Mouse (Mus musculus) adrenal gland, postnatal 25 days (tissue): ENCODE data around the gene Hlcs. TPM values are rescaled to one million over a fixed set of nuclear protein-coding genes. Genes with fewer than 3 reads are reported as not detected.
A peak's percentile ranks its signal among the peaks of the same experiment; 100 is the strongest.

Source experiments
- DNase-seq: peaks from one replicate; pipeline ENCODE4 v3.0.0; 2021; ENCODE audit warnings: mixed read lengths
- total RNA-seq: library from RNA; stranded (reverse); gene quantifications from 2 replicates; pipeline ENCODE4 v1.2.3, GENCODE M21; 2021

Hlcs gene
- total RNA-seq, 1 experiment from 2014 or later, result 20.3 TPM

DNA sequence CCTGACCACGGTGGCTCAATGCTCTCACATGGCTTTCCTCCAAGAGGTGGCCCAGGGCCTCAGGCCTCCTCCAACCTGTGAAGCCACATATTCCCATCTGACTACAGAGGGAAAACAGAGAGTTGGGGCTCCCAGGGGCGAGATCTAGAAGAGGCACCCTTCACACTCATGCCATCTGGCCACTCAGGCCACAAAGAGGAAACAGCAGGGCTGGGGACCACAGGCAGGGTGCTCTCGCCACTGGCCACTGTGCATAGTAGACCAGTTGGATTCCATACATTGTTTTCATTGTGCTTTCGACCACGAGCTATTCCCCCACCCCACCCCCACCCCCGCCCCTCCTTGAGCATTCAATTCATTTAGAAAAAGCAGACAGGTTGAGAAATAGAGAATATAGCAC, 151.4 kb downstream of the Hlcs start:
- DNase-seq, result no peak

- no peak for DNase-seq
Measured at GRCm38 (mm10) chr16:94157819-94158218, 155.6 kb downstream of the Hlcs start.

DNA sequence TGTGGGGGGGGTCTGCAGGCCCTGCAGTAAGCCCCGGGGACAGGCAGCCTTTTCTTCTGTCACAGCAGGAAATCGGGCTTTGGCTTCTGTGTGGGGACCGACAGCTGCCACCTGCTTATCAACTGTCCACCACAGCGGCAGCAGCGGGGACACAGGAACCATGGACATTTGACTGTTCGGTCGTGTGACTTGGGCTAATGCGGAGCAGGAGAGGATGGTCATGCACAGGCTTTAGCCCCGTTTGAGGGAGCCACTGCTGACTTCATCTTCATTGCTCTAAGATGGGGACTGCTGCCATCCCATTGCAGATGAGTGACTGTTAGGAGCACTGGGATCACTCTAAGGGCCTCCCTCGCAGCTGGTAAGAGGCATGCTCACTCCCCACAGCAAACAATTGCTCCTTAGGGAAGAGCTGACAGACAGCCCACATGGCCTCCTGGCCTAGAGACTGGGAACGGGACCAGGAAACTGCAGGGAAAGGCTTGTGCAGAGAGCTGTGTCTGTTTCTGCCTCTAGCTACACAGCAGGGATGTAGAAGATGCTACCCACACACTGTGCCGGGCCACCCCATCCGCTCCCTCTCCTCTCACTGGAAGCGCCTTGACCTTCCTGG, 158.2 kb downstream of the Hlcs start:
- no peak for DNase-seq

- DNase-seq, result no peak
Measured at GRCm38 (mm10) chr16:94150125-94151103, 163.0 kb downstream of the Hlcs start.

DNA sequence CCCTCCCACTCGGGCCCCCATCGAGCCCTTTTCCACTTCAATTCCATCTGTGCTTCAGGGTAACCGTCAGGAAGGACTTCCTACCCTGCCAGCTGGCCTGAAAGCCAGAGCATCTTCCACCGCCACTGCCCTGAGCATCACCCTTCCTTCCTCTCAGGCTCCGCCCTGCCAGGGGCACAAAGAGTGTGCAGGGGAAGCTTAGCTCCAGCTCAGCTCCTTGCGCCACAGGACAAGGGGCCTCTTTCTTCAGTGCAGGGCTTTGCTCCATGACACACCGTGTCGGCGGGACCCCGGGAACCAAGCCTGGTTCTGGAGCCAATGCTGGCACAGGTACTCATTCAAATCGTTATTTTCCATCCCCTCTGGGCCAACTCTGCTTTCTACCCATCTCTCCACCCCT, 165.2 kb downstream of the Hlcs start:
- no peak for DNase-seq

DNA sequence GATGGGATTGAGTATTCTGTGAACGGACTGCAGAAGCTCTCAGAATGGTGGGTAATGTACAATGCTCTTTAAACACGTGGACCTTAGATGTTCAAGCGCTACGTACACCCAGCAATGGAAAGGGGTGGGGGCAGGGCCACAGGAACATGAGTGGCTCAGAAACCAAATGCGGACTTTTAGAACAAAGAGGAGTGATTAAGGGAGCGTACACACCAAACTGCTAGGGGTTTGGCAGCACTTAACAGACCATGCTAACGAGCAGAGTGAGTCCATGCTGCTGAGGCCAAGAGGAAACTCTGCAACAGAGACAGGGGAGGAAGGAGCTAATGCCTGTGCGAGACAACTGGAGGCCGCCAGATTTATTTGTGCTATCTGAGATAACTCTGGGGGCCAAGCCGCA, 170.0 kb downstream of the Hlcs start:
- DNase-seq, result no peak

DNA sequence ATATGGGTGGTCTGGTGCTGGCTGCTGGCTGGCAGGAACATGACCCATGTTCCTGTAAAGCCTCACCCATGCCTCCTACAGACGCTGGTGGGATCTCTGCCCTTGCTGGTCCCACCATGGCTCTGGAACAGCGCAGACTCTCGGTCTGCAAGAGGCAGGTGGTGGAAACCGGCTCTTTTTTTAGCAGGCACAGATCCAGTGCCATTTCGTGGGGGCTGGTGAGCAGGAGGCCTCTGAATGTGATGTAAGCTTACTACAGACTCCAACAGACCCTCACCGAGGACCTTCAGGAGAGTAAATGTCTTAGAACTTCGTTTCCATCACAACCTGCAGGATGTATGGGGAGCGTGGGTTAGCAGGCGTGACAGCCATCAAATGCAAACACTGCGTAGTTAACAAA, 172.6 kb downstream of the Hlcs start:
- no peak for DNase-seq

- no peak for DNase-seq
Measured at GRCm38 (mm10) chr16:94134218-94134617, 179.2 kb downstream of the Hlcs start.

DNA sequence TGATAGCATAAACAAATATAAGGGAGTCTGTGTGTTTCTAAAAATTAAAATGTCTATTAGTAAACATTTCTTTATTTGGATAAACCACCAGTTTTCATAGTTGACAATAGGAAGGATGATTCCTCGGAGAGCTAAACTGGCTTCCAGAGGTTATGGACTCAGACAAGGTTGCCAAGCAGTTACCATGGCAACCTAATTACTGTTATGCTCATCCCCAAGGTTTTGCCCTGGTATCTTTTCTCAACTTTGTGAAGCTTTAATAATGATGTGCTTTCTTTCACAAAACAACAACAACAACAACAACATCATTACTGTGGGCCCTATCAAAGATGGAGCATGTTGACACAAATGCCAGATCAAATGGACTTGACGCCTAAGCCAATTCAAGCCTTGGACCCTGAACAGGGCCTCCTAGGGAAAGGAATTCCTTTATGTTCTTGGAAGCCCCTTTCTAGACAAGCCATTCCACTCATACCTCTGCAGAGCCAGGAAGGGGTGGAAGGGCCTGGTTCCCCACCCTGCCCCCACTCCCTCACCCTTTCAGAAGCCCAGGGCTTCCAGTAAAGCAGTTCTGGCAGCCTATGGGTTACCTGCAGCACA, 185.0 kb downstream of the Hlcs start:
- no peak for DNase-seq

DNA sequence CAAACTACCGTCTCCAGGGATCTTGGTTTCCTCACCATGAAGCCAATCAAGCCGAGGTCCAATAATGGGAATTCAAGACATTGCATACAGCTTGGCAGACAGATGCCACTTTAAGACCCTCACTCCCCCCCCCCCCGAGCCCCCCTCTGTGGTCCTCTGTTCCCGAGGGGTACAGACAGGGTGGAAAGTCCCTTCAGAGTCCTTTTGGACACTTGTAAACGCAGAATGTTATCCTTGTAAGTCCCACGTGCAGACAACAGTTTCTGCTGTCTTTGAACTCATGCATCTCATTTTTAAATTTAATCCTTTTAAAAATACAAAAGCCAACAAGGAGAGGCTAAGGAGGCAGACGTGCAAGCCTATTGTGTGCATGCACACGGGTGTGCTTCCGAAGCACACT, 187.2 kb downstream of the Hlcs start:
- DNase-seq, result no peak

DNA sequence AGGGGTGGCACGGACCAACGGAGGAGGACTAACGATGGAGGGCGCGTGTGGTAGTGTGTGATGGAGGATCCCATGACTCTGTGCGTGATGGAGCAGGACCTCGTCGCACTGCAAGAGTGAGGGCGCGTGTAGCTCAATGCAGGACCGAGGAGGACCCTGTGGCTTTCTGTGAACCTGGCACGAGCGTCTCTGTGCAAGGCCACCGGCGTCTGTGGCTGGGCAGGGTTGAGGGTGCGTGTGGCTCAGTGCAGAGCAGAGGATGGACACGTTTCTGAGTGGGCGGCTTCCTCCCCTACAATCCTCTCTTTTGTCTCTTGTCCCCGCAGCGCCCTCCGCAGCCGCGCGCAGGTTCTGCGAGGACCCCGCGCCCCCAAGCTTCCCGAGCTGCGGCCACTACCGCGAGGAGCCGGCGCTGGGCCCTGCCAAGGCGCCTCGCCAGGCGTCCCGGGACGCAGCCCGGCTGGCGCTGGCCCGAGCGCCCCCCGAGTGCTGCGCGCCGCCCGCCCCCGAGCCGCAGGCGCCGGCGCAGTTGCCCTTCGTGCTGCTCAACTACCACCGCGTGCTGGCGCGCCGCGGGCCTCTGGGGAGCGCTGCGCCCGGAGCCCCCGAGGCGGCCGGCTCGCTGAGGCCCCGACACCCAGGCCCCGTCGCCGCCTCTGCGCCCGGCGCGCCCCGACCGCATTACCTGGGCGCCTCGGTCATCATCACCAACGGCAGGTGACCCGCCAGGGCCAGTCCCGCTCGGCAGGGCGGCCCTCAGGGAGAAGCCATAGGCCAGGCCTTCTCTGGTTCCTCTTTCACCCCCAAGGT, 188.0 kb downstream of the Hlcs start:
- no peak for DNase-seq

- peak; percentile 77 for DNase-seq
Measured at GRCm38 (mm10) chr16:94123247-94123646, 190.1 kb downstream of the Hlcs start.

DNA sequence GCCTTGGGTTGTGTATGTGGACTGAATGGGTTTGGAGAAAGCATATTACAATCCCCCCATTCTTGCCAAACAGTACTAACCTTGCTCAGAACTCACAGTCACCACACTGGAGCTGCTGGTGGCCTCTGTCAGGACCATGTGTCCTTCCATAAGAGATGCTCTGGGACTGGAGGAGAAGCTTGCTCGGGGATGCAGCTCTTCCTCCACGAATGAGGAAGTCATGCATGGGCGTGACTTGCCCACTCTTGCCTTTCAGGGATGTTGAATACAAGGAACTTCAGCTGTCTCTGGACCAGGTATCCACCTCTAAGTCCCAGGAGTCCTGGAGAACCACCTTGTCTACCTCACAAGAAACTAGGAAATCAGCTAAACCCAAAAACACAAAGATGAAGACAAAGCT, 191.0 kb downstream of the Hlcs start:
- no peak for DNase-seq

DNA sequence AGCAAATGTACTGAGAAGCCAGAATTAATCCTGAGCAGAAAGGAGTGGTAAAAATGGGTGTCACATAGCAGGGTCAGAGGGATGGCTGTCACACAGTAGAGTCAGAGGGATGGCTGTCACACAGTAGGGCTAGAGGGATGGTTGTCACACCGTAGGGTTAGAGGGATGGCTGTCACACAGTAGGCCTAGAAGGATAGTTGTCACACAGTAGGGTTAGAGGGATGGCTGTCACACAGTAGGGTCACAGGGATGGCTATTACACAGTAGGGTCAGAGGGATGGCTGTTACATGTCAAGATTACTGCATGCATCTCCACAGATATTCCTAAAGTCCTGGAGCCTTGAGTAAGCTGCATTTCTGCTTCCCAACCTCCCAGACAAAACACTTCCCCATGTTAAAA, 195.0 kb downstream of the Hlcs start:
- no peak for DNase-seq

- DNase-seq, result no peak
Measured at GRCm38 (mm10) chr16:94117333-94117732, 196.0 kb downstream of the Hlcs start.

DNA sequence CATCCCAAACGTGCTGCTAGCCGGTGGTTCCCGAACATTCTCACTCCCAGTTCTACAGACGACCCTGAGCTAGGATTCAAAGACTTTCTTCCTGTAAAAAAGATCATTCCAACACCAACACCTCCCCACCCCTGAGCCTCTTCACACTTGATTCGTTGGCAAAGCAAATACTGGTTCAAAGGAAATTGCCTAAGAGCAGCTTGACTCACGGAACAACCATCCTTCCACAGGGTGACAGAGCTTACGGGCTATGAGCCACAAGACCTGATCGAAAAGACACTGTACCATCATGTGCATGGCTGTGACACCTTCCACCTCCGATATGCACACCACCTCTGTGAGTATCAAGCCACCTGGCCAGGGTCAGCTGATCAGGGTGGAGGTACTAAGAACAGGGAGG, 198.7 kb downstream of the Hlcs start:
- no peak for DNase-seq

DNA sequence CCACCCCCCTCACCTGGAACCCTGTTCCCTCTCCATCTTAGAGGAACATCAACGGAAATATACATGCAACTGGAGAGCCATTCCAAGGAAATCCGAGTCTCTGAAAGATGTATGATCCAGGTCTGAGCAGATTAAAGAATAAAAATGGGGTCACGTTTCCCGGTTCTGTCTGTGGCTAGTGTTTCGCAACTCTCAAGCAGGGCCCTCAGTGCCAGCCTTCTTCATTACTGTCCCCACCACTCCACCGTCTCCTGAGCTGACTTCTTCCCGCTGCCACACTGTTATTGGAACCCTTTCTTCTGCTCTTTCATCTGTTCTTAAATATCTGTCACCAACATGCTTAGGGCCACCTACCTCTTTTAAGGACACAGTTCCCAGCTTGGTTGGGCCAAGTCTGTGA, 200.2 kb downstream of the Hlcs start:
- no peak for DNase-seq

DNA sequence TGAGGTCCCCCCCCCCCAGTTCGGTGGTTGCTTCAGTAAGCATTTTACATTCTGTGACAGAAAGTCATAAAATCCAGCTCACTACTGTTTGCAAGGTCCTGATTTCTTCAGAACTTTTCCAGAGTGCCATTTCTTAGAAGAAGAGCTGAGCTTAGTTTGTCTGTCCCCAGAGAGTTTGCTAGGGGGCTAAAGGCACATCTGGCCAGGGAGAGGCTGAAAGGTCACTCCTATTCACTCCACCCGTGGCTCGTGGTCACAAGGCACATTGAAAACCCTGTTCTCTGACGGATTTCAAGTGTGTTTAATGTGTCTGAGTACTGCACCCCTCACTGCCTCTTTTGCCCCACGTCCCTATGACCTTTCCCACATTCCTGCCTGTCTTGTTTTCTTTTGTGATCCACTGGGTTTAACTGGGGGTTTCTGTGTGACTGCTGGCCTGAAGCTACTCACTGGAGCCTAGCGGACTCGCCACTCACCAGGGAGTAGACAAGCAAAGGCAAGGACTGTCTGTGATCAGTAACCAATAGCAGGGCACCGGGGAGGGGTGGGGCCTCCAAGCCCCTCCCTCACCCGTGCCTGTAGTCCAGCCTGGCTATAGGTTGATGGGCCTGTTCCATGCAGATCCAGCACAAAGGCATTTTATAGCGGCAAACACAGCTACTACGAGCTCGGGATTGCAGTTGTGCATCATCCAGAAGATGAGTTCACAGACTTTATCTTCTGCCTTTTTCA, 215.5 kb downstream of the Hlcs start:
- no peak for DNase-seq

DNA sequence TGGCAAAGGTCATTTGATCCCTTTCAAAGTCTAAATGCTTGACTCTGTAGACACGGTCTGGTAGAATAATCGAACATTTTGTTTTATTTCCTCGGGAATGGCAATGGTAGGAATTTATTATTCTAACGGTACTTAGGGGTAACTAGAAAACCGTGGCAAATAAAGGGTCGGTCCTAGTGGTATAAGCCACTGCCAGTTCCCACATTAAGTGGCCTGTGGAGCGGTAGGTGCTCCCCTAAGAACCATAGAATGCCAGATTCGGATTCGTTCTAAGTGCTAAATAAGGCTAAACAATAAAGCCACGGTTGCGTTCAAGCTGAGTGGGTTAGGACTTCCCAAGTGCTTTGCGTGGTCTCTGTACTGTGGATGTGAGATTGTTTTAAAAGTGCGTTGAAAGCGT, 216.9 kb downstream of the Hlcs start:
- no peak for DNase-seq

DNA sequence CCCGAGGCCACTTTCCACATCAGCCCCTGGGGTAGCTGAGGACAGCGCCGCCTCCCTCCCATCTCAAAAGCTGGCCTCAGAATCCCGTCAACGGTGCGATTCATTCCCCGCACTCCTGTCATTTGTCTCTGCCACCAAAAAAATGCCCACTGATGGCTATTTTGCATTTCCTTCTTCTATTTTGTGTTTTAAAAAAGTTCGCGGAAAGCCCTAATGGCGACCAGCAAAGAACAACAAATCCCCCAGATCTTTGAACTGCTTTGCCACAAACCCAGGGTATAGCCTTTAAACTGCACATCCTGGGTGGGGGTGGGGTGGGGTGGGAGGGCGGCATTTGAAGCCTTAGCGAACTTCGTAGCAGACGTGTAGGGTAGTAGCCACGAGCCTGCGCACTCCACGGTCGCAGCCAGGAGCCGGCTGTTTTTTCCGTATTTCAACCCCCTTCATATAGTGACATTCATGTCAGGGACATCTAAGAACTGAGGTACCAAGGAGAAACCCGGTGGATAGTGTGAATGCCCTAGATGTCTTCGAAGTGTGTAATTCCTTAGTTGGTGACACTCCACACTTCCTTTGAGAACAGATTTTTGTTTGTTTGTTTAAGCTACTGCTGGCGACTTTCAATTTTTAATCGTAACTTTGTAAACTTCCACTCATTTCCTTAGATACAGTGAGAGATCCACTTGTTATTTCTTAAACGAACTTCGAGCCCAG, 218.1 kb downstream of the Hlcs start:
- DNase-seq, result no peak
